Mouse (Mus musculus) heart, embryonic 14.5 days (tissue): ENCODE data around the gene Stk19. TPM values are rescaled to one million over a fixed set of nuclear protein-coding genes. Genes with fewer than 3 reads are reported as not detected.
A peak's percentile ranks its signal among the peaks of the same experiment; 100 is the strongest.
"Not testable (repeated sequence)": the region's sequence is repeated elsewhere in the genome, so short reads cannot be mapped to it uniquely, and the experiment has no call there.

Source experiments
- ATAC-seq: fragments of 200-750 bp; cut with Nextera tagmentation; 2 replicates; pipeline ENCODE4 v1.8.0; 2017; ENCODE audit warnings: low read depth, moderate TSS enrichment; ENCODE audit not compliant: insufficient number of reproducible peaks, insufficient read depth, low FRiP score
- H3K27ac ChIP-seq, 2 experiments: fragments of 200-500 bp in 1 of 2; fragments of 300-500 bp in 1 of 2; sonication (generic) in 1 of 2; replicated peaks in 1 of 2; 2 replicates each; pipeline ENCODE4 v1.5.1; 2012 to 2014; ENCODE audit warnings: low read depth in 2 of 2, low read length in 2 of 2, control low read depth in 1 of 2, mild to moderate bottlenecking in 1 of 2, mixed read lengths in 1 of 2; ENCODE audit not compliant: control insufficient read depth in 1 of 2, insufficient read depth in 1 of 2
- H3K27me3 ChIP-seq: fragments of 300-500 bp; sonication (generic); 2 replicates; pipeline ENCODE4 v1.6.1; 2014; ENCODE audit warnings: mild to moderate bottlenecking, low read length, control low read depth; ENCODE audit not compliant: control insufficient read depth, insufficient read depth
- H3K36me3 ChIP-seq: fragments of 300-500 bp; sonication (generic); 2 replicates; pipeline ENCODE4 v1.6.1; 2014; ENCODE audit warnings: mild to moderate bottlenecking, control low read depth, low read length, mixed read lengths; ENCODE audit not compliant: control insufficient read depth, insufficient read depth
- H3K4me1 ChIP-seq, 2 experiments: fragments of 200-500 bp in 1 of 2; fragments of 300-500 bp in 1 of 2; sonication (generic) in 1 of 2; 2 replicates each; pipeline ENCODE4 v1.6.1; 2012 to 2014; ENCODE audit warnings: low read length in 2 of 2, control low read depth in 1 of 2, mixed read lengths in 1 of 2; ENCODE audit not compliant: control insufficient read depth in 2 of 2, insufficient read depth in 2 of 2
- H3K4me2 ChIP-seq: fragments of 300-500 bp; sonication (generic); 2 replicates; pipeline ENCODE4 v1.6.1; 2014; ENCODE audit warnings: mild to moderate bottlenecking, low read length
- H3K4me3 ChIP-seq, 2 experiments: fragments of 200-500 bp in 1 of 2; fragments of 300-500 bp in 1 of 2; sonication (generic) in 1 of 2; 2 replicates each; pipeline ENCODE4 v1.5.1; 2012 to 2014; ENCODE audit warnings: low read length in 2 of 2, mild to moderate bottlenecking in 2 of 2, control low read depth in 1 of 2, low read depth in 1 of 2, moderate library complexity in 1 of 2; ENCODE audit not compliant: control insufficient read depth in 1 of 2, insufficient read depth in 1 of 2
- H3K9ac ChIP-seq: fragments of 300-500 bp; sonication (generic); 2 replicates; pipeline ENCODE4 v1.6.1; 2014; ENCODE audit warnings: mild to moderate bottlenecking, low read length
- H3K9me3 ChIP-seq: fragments of 300-500 bp; sonication (generic); 2 replicates; pipeline ENCODE4 v1.6.1; 2016; ENCODE audit warnings: low read length, control low read depth; ENCODE audit not compliant: control insufficient read depth
- WGBS: fragments of 180-500 bp; shearing (Covaris S2); extraction: QIAGEN DNeasy Blood & Tissue Kit; methylation state at CpG from one replicate; pipeline ENCODE4 v1.1.7; 2014; 5-methylcytosine and 5-hydroxymethylcytosine counted together
- polyA plus RNA-seq: library from polyadenylated mRNA; unstranded; fragments of >200 nt; fragmentation: Nextera tagmentation; extraction: Ambion mirVana; gene quantifications from 2 replicates; pipeline ENCODE4 v1.2.1, GENCODE M21; 2014

Gene Stk19
- polyA plus RNA-seq, 1 experiment from 2014 or later, result 18.4 TPM

- H3K27ac ChIP-seq, result no peak overlapping the region
- no peak for ATAC-seq
- 79% methylated on average over 6 of the region's 6 CpGs for WGBS
Observed at GRCm38 (mm10) chr17:34840736-34841307, 4.1 kb upstream of the Stk19 start.

GRCm38 (mm10) chr17:34838785-34839184 is 2.0 kb upstream of the Stk19 start:
- 83% methylated on average over 7 of the region's 7 CpGs for WGBS
- Histone ChIP-seq H3K9ac (no peak overlapping the region), H3K36me3 (peaks cover 56% of the 10 kb centered on the region), H3K27ac (no peak overlapping the region), H3K4me2 (no peak overlapping the region), H3K27me3 (no peaks in the 10 kb centered on the region), H3K4me1 (peaks cover 7 to 17% of the 10 kb centered on the region in 2 experiments), H3K4me3 (no peak overlapping the region), H3K9me3 (no peaks in the 10 kb centered on the region)
- no peak for ATAC-seq

More at GRCm38 (mm10) chr17:34840736-34841307, 4.1 kb upstream of the Stk19 start:
- Histone ChIP-seq H3K4me1 (peaks cover 7 to 13% of the 10 kb centered on the region in 2 experiments), H3K4me2 (no peak overlapping the region), H3K27me3 (no peaks in the 10 kb centered on the region), H3K36me3 (peaks cover 74% of the 10 kb centered on the region), H3K9ac (no peak overlapping the region), H3K9me3 (no peaks in the 10 kb centered on the region), H3K4me3 (no peak overlapping the region)

- WGBS, result 38% methylated on average over 41 of the region's 43 CpGs
- H3K9me3 ChIP-seq, result no peaks in the 10 kb centered on the region
- no peaks in the 10 kb centered on the region for H3K27me3 ChIP-seq
- H3K36me3 ChIP-seq, result peaks cover 53% of the 10 kb centered on the region
- peaks cover 7 to 17% of the 10 kb centered on the region in 2 experiments for H3K4me1 ChIP-seq
- peak overlapping the region; percentile 97 for H3K4me2 ChIP-seq
- ATAC-seq, result no peak
- peak overlapping the region; percentile 61 to 79; a peak in 3 of 4 replicates for H3K27ac ChIP-seq
- H3K4me3 ChIP-seq, result peak overlapping the region; percentile 87 to 97
- H3K9ac ChIP-seq, result peak overlapping the region; percentile 88
Observed at GRCm38 (mm10) chr17:34837464-34838324, 949 bp upstream of the Stk19 start.

- peak; percentile 42 for ATAC-seq
- H3K27me3 ChIP-seq, result no peaks in the 10 kb centered on the region
- H3K9me3 ChIP-seq, result 0 out of 2 replicates have a peak, but pooled peaks cover 1% of the 10 kb centered on the region
- 4% methylated on average over 44 of the region's 48 CpGs for WGBS
- H3K4me1 ChIP-seq, result peaks cover 7 to 17% of the 10 kb centered on the region in 2 experiments
- peak overlapping the region; percentile 87 to 97 for H3K4me3 ChIP-seq
- peak overlapping the region; percentile 88 for H3K9ac ChIP-seq
- peak overlapping the region; percentile 97 for H3K4me2 ChIP-seq
- H3K27ac ChIP-seq, result peak overlapping the region in 1 of 2 experiments; percentile 61; a peak in 1 of 4 replicates
- peaks cover 45% of the 10 kb centered on the region for H3K36me3 ChIP-seq
Observed at GRCm38 (mm10) chr17:34836155-34836855, 440 bp downstream of the Stk19 start.

- H3K27ac ChIP-seq, H3K4me1 ChIP-seq, ATAC-seq, H3K9ac ChIP-seq, H3K27me3 ChIP-seq, H3K4me2 ChIP-seq, H3K4me3 ChIP-seq: not testable (repeated sequence)
- H3K9me3 ChIP-seq, result peaks cover 12% of the 10 kb centered on the region
- peaks cover 67% of the 10 kb centered on the region for H3K36me3 ChIP-seq
- WGBS, result 95% methylated on average over 1 of the region's 1 CpGs
Observed at GRCm38 (mm10) chr17:34830776-34831175, 6.0 kb downstream of the Stk19 start.

- Histone ChIP-seq H3K27me3 (no peaks in the 10 kb centered on the region), H3K4me2 (no peak overlapping the region), H3K27ac (no peak overlapping the region), H3K9me3 (no peaks in the 10 kb centered on the region), H3K4me1 (no peaks in the 10 kb centered on the region), H3K9ac (no peak overlapping the region), H3K36me3 (no peaks in the 10 kb centered on the region), H3K4me3 (no peak overlapping the region)
- 70% methylated on average over 7 of the region's 7 CpGs for WGBS
- ATAC-seq, result no peak
Observed at GRCm38 (mm10) chr17:34814818-34815370, 21.9 kb downstream of the Stk19 start.

- 46% methylated on average over 10 of the region's 12 CpGs for WGBS
- not testable (repeated sequence) for H3K27ac ChIP-seq, H3K9me3 ChIP-seq, H3K4me1 ChIP-seq, H3K4me2 ChIP-seq, H3K36me3 ChIP-seq, H3K9ac ChIP-seq, H3K27me3 ChIP-seq, ATAC-seq, H3K4me3 ChIP-seq
Observed at GRCm38 (mm10) chr17:34813747-34814146, 23.0 kb downstream of the Stk19 start.
